Mouse (Mus musculus) lung, postnatal 25 days (tissue): ENCODE data around the gene Immt.
"Not testable (repeated sequence)": the region's sequence is repeated elsewhere in the genome, so short reads cannot be mapped to it uniquely, and the experiment has no call there.

Experiments
- DNase-seq: peaks from one replicate; pipeline ENCODE4 v3.0.0; 2022; ENCODE audit warnings: low spot score

The Immt gene

GRCm38 (mm10) chr6:71846906-71847305 is 15.8 kb downstream of the Immt start:
- DNase-seq = not testable (repeated sequence)

GRCm38 (mm10) chr6:71867751-71868150 is 36.6 kb downstream of the Immt start:
- DNase-seq = no peak

DNA sequence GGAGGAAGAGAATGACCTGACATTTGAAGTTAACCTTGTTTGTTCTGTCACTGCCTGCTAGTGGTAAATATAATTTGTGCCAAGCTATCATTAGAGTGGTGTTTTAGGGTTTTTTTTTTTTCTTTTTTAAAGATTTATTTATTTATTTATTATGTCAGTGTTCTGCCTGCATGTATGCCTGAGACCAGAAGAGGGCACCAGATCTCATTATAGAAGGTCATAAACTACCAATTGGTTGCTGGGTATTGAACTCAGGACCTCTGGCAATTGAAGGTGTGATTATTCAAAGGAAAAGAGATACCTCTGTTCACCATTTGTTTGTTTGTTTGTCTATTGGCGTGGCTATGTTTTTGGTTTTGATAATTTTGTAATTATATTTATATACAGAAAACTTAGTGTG is 37.7 kb downstream of the Immt start:
- peak; percentile 20 for DNase-seq

DNA sequence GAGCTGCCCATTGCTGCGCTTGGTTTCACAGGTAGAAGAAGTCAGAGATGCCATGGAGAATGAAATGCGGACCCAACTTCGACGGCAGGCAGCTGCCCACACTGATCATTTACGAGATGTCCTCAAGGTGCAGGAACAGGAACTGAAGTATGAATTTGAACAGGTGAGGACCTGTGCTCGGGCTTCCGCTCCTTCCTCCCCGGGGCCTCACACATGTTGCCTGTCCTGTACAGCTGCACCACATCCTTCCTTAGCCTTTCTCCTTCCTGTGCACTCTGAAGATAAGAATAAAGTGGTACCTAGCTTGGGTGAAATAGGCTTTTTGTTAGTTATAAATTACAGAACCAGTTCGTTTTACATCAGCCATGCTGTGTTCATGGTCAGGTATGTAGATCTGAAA is 40.3 kb downstream of the Immt start:
- DNase-seq = peak; percentile 4

DNA sequence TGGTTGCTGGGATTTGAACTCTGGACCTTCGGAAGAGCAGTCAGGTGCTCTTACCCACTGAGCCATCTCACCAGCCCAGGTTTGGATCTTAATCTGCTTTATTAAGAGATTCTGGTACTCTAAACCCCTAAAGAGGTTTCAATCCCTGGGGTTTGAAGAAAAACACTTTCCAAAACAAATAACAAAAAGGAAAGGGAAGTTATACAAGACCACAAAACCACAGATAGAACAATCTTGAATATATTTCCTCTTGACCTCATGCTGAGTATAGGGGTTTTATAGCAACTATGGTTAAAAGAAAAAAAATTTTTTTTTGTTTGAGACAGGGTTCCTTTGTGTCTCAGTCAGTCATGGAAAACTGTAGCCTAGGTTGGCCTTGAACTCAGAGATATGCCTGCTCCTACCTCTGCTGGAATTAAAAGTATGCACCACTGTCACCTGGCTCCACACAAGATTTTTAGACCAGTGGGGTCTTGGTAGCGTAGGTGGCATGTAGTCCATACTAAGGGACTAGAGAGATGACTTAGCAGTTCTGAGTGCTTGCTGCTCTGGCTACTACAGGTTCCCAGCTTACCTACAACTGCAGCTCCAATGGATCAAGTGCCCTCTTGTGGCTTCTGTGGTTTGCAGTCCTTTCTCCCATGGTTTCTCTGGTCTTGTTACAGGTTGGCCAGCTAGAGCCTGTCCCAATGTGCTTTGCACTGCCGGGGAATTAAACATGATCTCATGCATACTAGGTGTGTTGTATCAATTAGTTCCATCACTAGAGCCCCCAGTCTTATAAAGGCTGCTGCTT is 47.0 kb downstream of the Immt start:
- DNase-seq = peak; percentile 5

DNA sequence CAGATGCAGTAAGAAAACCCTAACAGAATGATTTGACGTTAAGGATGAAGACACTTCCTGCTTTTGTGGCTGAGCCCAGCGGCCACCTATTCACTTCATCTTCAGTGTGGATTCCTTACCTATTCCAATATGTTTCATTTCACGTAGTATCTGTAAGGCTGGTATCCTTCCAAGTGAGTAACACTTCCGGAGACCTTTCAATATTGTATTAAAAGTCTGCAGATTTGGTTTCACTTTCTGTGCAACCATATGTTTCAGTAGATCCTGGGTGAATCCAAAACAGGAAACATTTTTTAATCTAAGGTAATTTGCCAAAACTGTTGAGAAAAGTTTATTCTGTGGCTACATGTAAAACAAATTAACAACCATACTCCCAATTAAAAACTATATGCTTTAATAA is 62.1 kb downstream of the Immt start:
- DNase-seq = no peak

- DNase-seq = no peak
Measured at GRCm38 (mm10) chr6:71907702-71908235, 76.6 kb downstream of the Immt start.

DNA sequence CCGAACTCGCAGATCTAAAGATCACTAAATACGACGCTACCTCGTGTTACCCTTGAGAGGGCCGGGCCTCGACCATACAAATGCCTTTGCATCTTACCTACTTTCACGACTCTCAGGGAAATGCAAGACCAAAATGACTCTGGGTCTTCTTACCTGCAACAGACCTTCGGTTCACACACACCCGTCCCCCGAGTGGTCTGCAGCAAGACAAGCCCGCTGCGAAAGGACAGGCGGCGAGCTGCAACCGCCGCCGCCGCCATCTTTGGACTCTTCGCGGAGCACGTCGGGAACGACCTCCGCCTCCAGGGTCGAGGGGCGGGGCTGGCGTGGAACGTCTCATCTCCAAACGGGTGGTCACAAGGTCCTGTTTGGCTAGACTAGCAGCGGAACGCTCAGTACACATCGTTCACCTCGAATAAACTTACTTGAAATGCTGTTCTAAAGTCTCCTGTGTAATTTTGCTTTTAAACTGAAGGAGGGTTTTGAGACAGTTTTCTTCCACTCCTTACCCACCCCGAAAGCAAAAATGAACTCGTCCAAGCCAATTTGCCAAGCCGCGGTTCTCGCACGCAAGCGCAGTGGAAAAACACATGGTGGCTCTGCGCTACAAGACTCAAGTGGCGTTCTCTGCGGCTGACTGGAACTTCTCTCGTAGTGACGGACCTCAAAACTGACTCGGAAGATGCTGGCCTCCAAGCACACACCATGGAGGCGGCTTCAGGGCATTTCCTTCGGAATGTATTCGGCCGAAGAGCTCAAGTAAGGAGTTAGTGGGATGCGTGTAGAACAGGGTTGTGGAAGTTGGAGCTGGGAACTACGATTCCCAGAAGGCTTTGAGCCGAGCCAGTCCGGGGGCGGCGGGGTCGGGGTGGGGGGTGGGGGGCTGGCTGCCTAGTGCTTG is 77.6 kb downstream of the Immt start, which contains the start of the genes Ptcd3 and Polr1a:
Ptcd3 (minus strand) TSS at position 270 of the 901 bp plus-strand sequence.
Polr1a (plus strand) TSS at position 573 of the 901 bp plus-strand sequence.
- DNase-seq = peak; percentile 90

DNA sequence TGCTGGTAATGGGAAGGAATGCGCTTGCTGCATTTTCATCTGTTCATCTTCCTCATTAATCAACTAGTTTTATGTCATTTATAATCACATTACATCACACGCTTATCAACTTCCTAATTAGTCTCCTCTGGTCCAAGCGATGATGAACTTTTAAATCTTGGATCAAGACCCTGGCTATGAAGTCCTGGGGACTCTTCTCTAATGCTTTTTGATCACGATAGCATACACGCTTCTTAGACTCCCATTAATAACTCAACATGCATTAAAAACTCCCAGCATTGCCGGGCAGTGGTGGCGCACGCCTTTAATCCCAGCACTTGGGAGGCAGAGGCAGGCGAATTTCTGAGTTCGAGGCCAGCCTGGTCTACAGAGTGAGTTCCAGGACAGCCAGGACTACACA is 78.3 kb downstream of the Immt start:
- DNase-seq = no peak

- DNase-seq = no peak
Measured at GRCm38 (mm10) chr6:71909840-71910239, 78.7 kb downstream of the Immt start.

- no peak for DNase-seq
Measured at GRCm38 (mm10) chr6:71911686-71912450, 80.7 kb downstream of the Immt start.

DNA sequence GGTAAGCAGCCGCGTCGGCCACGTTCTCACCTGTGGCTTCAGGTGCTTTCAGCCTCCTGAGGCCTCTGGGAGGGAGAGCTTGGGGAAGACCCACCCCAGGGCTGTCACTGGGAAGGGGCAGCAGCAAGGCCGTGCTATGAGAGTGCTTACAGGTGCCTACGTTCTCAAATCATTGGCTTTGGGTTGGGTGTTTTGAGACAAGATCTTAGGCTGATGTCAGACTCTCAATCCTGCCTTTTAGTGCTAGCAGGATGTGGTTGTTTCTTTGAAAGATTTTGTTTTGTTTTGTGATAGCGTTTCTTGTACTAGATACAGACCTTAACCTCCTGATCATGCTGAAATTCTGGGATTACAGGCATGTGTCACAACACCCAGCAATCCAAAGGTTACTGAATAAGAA is 89.6 kb downstream of the Immt start:
- no peak for DNase-seq

GRCm38 (mm10) chr6:71925233-71925632 is 94.1 kb downstream of the Immt start:
- not testable (repeated sequence) for DNase-seq
